Mouse (Mus musculus): ENCODE results near the gene 4931428F04Rik. TPM values are rescaled to one million over a fixed set of nuclear protein-coding genes. Genes with fewer than 3 reads are reported as not detected.
"Not testable (repeated sequence)": the region's sequence is repeated elsewhere in the genome, so short reads cannot be mapped to it uniquely, and the experiment has no call there.

Gene 4931428F04Rik
- total RNA-seq, 2 experiments from 2014 or later, result 2.3 to 3.1 TPM

DNA sequence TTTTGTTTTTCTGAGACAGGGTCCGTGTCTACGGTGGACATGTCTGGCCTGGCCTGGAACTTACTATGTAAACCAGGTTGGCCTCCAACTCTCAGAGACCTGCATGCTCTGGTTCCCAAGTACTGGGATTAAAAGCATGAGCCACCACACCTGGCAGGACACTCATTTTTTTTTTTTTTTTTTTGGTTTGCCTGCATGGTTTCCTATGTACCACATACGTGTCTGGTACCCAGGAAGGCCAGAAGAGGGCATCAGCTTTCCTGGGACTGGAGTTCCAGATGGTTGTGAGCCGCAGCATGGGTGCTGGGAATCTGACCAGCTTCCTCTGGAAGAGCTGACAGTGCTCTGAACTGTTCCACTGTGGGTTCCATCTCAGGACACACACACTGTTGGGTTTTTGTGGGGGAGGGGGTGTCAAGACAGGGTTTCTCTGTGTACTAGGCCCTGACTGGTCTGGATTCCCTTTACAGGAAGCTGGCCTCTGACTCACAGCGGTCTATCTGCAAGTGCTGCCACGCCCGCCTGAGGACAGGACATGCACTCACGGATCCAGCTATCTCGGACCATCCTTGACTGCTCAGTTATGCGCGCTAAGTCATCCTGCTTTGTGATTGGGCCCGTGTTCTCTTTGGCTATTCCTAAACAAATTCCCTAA, 28.2 kb downstream of the 4931428F04Rik start:
- no peak for DNase-seq

- no peak for DNase-seq
These were observed 29.1 kb downstream of the 4931428F04Rik start for GRCm38 (mm10) chr8:105260371-105261099.

GRCm38 (mm10) chr8:105259721-105260320, 29.8 kb downstream of the 4931428F04Rik start:
- peak; percentile 89 for DNase-seq

DNA sequence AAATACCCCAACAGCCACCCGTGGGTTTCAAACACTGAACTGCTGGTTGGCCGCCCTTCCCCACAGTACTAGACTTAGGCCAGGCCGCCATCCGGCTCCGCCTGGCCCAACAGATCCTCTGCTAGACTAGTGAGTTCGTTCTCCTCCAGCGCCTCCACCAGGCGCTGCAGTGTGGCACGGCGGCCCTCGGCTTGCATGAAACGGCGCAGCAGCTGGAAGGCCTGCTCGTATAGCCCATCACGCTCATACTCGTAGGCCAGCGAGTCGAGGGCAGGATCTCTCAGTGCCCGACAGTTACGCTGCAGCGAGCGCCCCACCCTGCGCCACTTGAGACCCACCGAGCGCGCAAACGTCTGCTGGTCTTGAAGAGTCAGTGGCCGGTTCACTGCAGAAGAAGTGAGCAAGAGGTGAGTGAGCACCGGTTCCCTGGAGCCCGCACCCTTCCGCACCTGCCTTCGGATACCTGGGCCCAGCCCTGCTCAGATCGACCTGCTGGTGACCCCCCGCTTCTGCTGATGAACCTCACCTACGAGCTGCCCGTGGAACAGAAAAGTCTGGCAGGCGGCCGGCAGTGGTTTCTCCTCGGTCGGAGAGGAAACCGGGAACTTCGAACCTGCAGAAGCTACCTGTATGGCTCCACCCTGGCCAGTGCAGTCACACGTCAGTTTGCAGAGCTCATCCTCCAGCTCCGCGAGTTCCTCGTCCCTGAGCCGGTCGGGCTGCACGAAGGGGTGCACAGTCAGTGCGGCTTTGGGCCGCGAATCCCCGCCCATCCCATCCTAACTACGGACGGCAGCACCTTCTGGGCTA, 30.5 kb downstream of the 4931428F04Rik start:
- no peak for DNase-seq

DNA sequence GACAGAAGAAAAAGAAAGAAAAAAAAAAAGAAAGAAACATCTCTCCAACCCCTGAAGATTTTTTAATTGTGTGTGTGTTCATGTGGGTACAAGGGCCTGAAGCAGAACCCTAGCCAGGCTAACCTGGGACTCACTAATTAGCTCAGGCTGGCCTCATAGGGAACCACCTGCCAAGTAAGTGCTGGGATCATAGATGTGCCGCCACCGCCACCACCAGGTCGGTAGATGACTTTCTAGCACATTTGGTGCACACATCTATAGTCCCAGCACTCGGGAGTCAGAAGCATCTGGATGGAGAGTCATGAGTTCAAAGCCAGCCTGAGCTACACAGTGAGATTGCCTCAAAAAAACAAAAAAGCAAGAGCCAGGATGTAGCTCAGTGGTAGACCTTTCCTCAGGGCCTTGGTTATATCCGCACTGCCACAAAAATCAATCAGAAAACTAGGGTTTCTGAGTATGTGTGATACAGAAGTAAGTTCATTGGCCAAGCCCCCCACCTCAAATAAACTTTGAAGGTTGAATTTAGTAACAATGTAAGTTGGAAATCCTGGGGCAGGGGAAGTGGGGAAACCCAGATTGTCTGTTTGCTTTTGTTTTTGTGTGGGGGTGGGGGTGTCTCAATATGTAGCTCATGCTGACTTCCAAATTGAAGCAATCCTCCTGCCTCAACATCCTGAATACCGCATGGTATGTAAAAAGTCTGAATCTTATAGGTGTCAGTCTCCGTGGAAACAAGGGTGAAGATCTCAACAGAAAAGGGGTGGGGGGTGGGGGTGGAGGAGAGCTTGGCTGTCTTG, 32.1 kb downstream of the 4931428F04Rik start:
- no peak for DNase-seq

DNA sequence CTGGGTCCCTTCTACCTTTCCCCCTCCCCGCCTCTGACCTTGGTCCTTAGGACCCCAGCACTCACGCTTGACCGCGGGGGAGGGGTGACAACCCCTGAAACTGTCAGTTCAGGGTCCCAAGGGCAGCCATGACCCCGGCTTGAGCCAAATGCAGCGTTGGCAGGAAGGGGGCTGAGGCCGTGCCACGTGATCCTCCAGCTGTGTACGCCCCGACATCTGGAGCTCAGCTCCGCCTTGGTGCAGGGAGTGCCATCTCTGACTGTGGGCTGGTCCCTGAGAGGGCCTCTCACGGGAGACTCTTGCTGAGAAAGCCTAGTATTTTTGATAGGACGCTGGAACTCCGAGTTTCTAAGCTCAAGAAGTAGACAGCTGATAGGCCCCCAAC, 34.7 kb downstream of the 4931428F04Rik start, which contains the start of gene B3gnt9:
Gene B3gnt9 (minus strand): TSS at position 188 of the 385 bp plus-strand sequence.
- DNase-seq, result peak; percentile 80

GRCm38 (mm10) chr8:105254152-105254965, 35.3 kb downstream of the 4931428F04Rik start:
- peak; percentile 96 for DNase-seq

- no peak for DNase-seq
These were observed 35.9 kb downstream of the 4931428F04Rik start for GRCm38 (mm10) chr8:105253766-105254151.

- DNase-seq, result no peak
These were observed 36.8 kb downstream of the 4931428F04Rik start for GRCm38 (mm10) chr8:105252680-105253537.

- no peak for DNase-seq
These were observed 37.7 kb downstream of the 4931428F04Rik start for GRCm38 (mm10) chr8:105251954-105252353.

DNA sequence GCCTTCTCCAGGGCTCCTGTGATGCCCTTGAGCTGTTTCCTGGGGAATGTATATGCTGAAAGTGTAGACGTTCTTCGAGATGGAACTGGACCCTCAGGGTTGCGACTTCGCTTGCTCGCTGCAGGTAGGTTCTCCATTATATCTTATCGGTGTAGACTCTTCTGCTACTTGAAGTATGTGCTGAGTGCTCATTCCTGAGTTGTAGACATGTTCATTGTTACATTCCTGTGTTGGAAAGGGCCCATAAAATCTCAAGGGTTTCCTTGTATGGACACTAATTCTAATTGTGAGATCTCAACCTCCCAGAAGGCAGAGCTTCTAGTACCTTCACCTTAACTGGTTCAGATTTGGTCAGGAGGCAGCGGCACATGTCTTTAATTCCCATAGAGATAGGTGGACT, 48.6 kb downstream of the 4931428F04Rik start:
- DNase-seq, result no peak

DNA sequence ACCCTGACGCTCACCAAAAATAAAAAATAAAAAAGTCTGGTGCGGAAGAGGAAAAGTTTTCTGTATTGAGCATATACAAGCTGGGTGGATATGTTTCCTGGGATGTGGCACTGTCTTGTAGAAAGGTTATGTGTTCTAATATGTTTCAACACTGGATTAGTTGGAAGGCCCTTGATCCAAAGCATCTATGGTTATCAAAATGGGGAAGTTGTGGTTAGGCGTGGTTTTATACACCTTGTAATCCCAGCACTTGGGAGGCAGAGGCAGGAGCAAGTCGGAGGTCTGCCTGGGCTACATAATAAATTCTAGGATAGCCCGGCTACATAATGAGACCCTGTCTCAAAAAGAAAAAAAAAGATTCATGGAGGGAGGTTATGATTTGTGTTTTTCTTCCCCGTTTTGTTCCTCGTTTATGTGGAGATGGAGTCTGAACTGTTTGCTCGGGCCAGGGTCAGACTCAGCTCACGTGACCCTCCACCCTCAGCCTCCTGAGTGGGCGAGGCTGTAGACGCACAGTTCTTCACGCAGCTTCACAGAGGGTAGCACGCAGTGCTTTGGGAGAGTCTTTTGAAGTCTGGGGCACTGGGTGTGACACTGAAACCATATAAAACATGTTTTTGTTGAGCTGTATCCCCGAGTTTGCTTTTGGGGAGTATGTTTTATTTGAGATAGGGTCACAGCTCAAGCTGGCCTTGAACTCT, 52.1 kb downstream of the 4931428F04Rik start:
- DNase-seq, result no peak

DNA sequence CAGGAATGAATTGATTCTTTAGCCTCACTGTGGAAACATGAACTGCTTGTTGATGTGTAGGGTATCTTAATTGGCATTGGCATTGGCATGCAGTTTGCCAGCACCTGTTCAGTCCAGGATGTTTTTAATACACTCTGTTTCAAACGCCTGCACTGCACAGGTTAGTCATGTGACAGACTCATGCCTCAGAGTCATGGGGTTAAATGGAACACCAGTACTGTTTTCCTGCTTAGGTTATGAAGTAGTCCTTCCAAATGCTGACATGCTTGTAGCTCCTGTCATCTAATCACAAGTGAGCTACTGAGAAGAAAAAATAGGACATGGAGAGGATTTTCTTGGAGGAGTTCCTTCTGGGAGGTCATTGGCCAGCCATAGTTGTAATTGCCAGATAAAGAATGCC, 54.5 kb downstream of the 4931428F04Rik start:
- DNase-seq, result no peak

- DNase-seq, result no peak
These were observed 56.3 kb downstream of the 4931428F04Rik start for GRCm38 (mm10) chr8:105233126-105233935.

DNA sequence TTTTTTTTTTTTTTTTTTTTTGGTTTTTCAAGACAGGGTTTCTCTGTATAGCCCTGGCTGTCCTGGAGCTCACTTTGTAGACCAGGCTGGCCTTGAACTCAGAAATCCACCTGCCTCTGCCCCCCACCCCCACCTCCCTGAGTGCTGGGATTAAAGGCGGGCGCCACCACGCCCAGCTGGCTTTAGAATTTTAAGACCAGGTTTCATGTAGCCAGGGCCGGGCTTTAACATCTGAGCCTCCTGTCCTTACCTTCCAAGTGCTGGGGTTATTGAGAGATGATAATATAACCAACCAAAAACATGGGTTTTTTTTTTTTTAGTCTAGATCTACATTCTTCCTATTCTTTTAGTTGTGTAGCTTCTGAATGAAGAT, 57.4 kb downstream of the 4931428F04Rik start:
- not testable (repeated sequence) for DNase-seq

DNA sequence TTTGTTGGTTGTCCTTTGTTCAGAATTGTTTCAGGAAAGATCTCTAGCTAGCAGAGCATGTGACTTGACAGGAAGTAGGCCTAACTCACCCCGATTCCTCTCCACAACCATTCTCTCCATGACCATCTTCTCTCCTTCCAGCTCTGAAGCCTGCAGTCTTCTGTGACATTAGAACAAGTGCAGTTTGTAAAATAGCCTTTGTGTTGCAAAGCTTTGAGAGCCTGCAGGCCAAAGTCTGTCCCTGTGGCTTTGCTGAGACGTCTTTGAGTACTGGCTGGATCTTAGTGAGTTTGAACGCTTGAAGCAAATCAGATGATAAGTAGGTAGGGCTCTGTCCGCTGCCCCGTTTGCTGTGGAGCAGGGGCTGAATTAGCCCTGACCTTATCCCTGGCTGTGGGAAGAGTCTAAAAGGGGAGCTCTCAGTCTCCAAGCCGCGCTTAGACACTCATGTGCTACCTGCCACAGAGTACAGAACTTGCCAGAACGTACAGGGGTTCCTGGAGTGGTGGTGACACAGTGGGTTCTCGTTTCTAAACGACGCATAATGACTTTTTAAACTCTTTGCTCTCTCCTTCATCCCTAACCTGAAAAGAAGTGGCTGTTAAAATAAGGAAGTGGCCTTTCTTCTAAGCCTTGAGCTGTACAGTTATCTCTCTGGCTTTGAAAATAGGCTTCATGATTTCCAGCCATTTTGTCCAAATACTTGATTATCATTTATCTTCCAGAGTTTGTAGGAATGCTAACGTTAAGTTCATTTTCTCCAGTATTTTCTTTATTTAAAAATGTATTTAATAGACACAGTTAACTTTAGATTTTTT, 58.0 kb downstream of the 4931428F04Rik start:
- DNase-seq, result no peak
